Mouse (Mus musculus) adrenal gland (tissue): ENCODE measurements around the gene Vmn1r62.
"Not testable (repeated sequence)": the region's sequence is repeated elsewhere in the genome, so short reads cannot be mapped to it uniquely, and the experiment has no call there.

ENCODE experiments used
- intact Hi-C: fragments of 180-260 bp; cut with DNase I; formaldehyde crosslinking; loops from one replicate; pipeline ENCODE4 v1.15.1; 2025
- long read RNA-seq, 2 experiments: library from polyadenylated mRNA; unstranded; transcript quantifications; one replicate each; pipeline ENCODE4 v2.0.0; 2020; ENCODE audit warnings: borderline replicate concordance in 1 of 2; ENCODE audit not compliant: insufficient replicate concordance in 1 of 2

Gene Vmn1r62
- long read RNA-seq, experiment 1 = 0 reads
- long read RNA-seq, experiment 2 = 0 reads

GRCm38 (mm10) chr7:5673331-5673730 is at the start of gene Vmn1r62:
Gene Vmn1r62 (plus strand): TSS chr7:5673631.
- intact Hi-C loops = not testable (repeated sequence)
